Mouse (Mus musculus) CD4-positive, CD25-positive, alpha-beta regulatory T cell, adult 4 months (primary cell): ENCODE results near the gene Adgrb2. TPM values are rescaled to one million over a fixed set of nuclear protein-coding genes. Genes with fewer than 3 reads are reported as not detected.

ENCODE experiments used
- ATAC-seq: one replicate; pipeline ENCODE4 v1.8.0; 2017
- polyA plus RNA-seq, 2 experiments: library from polyadenylated mRNA; unstranded; fragments of 100-300 nt; shearing (Covaris generic); gene quantifications; one replicate each; pipeline ENCODE4 v1.2.1; 2017

Gene Adgrb2
- under 1 TPM in 1 of 2 experiments, not detected in 1; 0.34 TPM for polyA plus RNA-seq

- ATAC-seq: no peak
These were observed at the start of gene Adgrb2 for GRCm38 (mm10) chr4:129984421-129985061. Gene Adgrb2, plus strand, starts transcription at chr4:129984870.

DNA sequence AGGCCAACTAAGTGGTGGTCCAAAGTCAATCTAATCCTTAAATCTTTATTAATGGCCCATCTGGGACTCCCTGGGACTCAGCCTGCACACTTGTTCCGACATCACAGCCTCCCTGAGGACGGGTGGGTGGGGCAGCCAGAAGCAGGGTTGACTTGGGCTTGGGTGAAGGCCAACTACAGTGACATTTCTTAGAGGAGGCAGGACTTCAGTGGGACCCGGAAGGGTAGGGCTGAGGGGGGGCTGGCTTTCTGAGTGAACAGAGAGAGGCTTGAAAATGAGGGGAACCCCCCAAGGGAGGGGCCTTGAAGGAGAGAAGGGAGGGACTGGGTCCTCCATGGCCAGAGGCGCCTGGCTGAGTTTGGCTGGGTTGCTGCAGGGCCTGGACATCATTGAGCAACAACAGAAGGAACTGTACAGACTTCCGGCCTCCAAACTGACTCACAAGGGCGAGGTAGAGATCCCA lies 33.3 kb upstream of the Adgrb2 start:
- ATAC-seq: no peak

DNA sequence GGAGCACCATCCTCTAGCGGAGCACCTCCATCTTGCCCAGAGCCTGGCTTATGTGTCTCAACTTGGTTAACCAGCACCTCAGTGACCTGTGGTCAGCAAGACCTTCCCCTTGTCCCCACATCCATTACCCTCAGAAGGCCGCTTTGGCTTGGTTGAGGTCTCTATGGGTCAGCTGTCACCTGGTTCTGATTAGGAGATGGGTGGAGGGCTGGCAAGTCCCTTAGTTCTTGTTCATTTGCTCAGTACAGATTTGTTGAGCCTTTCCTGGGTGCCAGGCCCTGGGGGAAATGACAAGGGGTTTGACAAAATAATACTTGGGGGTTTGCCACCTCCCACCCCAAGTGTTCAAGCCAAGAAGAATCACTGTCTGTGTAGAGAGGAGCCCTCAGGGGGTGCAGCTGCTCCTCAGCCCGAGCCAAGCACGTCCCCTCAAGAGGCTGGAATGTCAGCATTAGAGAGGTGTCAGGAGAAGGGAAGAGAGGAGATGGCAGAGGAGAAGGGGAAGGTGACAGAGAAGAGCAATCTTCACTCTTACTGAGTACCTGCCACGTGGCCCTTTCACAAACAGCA lies 32.3 kb upstream of the Adgrb2 start:
- ATAC-seq: no peak

GRCm38 (mm10) chr4:129954527-129954926 lies 30.1 kb upstream of the Adgrb2 start:
- no peak for ATAC-seq

GRCm38 (mm10) chr4:129960180-129960944 lies 24.3 kb upstream of the Adgrb2 start:
- ATAC-seq: peak; percentile 67

DNA sequence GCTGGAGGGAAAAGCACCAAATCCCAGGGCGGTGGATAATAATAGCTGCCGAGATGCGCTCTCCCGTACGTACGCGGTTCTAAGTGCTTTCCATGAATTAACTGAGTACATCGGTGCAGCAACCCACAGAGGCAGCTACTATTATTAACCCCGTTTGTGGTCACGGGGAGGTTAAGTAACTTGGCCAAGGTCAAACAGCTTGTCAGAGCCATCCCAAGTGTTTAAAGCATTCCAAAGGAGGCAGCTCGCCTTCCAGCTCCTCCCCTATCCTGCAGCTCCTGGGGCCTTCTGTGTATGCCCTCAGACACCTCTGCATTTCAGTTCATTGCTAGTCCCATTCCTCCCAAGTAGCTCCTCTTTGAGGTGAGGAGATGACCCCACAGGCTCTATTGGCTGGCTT lies 19.4 kb upstream of the Adgrb2 start:
- ATAC-seq: no peak

- ATAC-seq: no peak
These were observed 18.5 kb upstream of the Adgrb2 start for GRCm38 (mm10) chr4:129966201-129966600.

- no peak for ATAC-seq
These were observed 17.4 kb upstream of the Adgrb2 start for GRCm38 (mm10) chr4:129967024-129968014.

DNA sequence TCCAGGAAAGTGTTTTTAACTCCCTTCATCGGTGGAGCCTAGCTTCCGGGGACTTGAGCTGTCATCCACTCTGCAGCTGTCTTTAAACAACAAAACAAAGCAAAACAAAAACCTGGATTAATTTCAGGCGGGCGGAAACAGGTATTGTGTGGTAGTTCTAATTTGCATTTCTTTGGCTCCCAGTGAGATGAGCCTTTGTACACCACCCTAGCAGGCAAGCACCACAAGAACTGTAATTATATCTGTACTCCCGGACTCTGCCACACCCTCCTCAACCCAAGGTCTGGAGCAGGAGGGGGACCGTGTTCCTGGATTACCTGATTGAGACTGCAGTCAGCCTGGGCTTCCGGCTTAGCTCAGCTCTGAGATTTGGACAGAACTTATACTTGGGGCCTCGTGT lies 14.5 kb upstream of the Adgrb2 start:
- no peak for ATAC-seq

GRCm38 (mm10) chr4:129970861-129971260 lies 13.8 kb upstream of the Adgrb2 start:
- no peak for ATAC-seq

DNA sequence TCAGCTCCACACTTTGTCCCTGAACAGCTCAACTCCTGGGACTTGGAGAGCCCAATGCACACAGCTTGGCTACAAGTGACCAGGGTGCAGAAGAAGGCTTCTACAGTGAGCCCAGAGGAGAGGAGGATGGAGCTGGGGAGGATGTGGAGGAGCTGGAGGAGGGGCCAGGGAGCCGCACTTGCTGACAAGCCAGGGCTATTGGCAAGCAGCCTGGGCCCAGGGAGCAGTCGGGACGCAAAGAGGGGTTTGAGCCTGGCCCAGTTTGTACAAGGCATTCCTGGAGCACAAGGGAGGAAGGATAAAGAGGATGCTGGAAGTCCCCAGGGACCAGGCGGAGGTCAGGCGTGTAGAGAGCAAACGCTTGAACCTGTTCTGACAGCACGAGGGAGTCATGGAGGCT lies 12.7 kb upstream of the Adgrb2 start:
- no peak for ATAC-seq

- no peak for ATAC-seq
These were observed 10.4 kb upstream of the Adgrb2 start for GRCm38 (mm10) chr4:129974285-129974684.

DNA sequence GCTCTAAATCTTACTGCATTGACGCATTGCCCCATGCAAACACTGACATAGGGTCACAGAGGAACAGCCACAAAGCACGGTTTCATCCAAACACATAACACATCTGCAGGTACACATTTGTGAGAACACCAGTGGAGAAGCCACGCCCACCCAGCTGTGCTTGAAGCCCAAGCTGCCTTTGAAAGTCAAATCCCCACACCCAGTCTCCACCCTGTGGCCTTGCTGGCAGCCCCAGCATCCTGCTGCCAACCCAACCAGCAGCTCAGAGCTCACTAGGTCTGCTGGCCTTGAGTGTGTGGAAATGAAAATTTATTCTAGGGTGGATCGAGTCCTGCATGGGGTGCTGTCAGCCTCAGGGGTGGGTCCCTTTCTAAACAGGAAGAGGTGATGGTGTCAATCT lies 7.4 kb upstream of the Adgrb2 start:
- no peak for ATAC-seq

DNA sequence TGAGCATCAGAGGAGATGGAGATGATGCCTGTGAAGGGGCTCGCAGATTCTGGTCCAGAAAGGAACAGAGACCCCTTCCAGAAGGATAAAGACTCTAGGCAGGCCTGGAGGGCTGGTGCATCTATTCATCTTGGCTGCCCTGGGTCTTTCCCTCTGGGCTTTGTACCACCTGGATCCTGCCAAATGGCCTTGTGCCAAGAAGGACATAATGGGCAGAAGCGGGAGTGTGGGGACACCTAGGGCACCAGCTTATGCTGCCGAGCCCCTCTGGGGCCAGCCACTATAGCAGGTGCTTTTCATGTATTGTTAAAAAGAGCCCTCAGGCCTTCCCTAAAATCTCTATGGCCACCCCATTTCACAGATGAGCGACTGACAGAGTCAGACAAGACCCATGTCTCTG lies 6.4 kb upstream of the Adgrb2 start:
- ATAC-seq: no peak

GRCm38 (mm10) chr4:129978930-129979329 lies 5.7 kb upstream of the Adgrb2 start:
- ATAC-seq: no peak

- ATAC-seq: no peak
These were observed 3.0 kb upstream of the Adgrb2 start for GRCm38 (mm10) chr4:129981657-129982056.

DNA sequence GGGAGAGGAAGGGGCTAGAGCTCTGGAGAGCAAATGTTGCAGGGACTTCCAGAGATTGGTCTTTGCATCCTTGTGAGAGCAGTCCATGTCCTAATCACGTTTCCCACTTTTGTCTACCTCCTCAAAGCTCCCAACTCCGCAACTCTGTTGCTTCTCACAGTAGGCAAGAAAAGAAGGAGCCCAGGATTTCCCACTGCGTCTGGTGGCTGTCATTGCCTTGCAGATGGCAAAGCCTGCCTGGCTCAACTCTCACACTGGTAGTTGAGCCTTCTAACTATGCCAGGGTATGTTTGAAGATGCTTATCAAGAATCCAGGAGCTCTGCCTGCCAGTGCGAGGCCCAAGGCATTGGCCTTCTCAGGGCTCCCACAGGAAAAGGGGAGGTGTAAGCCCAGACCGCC lies 1.6 kb upstream of the Adgrb2 start:
- ATAC-seq: no peak

- no peak for ATAC-seq
These were observed 778 bp upstream of the Adgrb2 start for GRCm38 (mm10) chr4:129983764-129984420.

DNA sequence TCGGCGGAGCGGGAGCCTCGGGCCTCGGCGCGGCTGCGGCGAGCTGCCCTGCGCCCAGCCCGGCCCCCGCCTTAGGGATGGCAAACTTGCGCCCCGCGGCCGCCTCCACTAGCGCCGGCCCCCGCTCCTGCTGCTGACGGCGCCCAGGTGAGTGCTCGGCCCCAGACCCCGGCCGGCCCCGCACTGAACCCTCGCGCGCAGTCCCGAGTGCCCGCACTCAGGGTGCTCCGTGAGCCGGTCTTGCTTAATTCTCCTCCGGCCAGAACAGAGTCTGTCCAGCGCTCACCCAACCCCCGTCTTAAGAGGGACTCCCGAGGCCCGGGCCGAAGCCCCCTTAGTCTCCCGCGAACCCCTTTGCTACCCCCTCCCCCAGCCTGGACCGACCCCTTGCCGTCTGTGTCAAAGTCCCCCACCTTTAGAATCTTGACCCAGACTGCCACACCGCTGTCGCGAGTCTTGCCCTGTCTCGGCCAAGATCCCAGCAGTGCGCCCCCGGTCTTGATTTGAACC lies 546 bp downstream of the Adgrb2 start:
- no peak for ATAC-seq

DNA sequence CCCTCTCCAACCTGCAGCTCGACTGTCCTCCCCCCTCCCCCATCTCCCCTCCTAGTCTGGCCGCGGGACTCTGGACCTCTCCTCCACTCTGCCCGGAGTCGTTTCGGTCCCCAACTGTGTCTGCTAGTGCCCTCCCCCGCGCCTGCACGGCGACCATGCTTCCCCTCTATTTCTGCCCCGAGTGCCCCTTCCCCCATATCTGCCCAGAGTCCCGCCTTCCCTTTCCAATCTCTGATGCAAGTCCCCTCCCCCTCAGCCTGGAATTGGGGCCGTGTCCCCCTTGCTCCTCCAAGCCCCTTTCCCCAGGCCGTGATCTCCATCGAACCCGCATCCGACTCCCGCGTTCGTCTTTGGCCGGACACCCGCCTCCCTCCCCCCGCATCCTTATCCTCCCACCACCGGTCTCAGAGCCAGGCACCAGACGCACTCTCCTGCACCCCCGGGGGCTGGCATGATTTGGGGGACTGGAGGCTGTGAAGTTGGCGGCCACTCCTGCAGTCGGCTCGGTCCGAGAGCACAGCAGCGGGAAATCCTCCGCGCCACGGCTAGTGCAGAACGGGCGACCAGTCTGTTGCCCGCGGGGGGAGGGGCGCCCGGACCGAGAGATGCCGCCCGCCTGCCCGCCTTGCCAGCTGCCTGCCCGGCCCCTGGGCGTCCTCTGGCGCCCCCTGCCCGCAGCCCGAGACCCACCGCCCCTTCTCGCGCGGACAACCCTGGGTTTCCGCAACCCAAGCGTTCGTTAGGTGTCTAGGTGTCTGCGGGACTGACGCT lies 1.2 kb downstream of the Adgrb2 start:
- no peak for ATAC-seq
